Mouse (Mus musculus) intestine, embryonic 16.5 days (tissue): ENCODE results near the gene Wfdc1. TPM values are rescaled to one million over a fixed set of nuclear protein-coding genes. Genes with fewer than 3 reads are reported as not detected.

Experiments used
- ATAC-seq: fragments of 200-750 bp; cut with Nextera tagmentation; 2 replicates; pipeline ENCODE4 v1.8.0; 2017; ENCODE audit warnings: moderate TSS enrichment, moderate library complexity
- H3K27ac ChIP-seq: fragments of 300-500 bp; sonication (generic); 2 replicates; pipeline ENCODE4 v1.5.1; 2014; ENCODE audit warnings: mild to moderate bottlenecking, low read length
- H3K27me3 ChIP-seq: fragments of 300-500 bp; sonication (generic); replicated peaks from 2 replicates; pipeline ENCODE4 v1.6.1; 2014; ENCODE audit warnings: low read length, control low read depth, mixed read lengths; ENCODE audit not compliant: control insufficient read depth, insufficient read depth
- H3K36me3 ChIP-seq: fragments of 300-500 bp; sonication (generic); 2 replicates; pipeline ENCODE4 v1.6.1; 2014; ENCODE audit warnings: low read length, control low read depth; ENCODE audit not compliant: control insufficient read depth, insufficient read depth
- H3K4me1 ChIP-seq: fragments of 300-500 bp; sonication (generic); 2 replicates; pipeline ENCODE4 v1.6.1; 2014; ENCODE audit warnings: low read length, control low read depth, mixed read lengths; ENCODE audit not compliant: control insufficient read depth, insufficient read depth
- H3K4me2 ChIP-seq: fragments of 300-500 bp; sonication (generic); 2 replicates; pipeline ENCODE4 v1.6.1; 2014; ENCODE audit warnings: low read depth, low read length, control low read depth
- H3K4me3 ChIP-seq: fragments of 300-500 bp; sonication (generic); 2 replicates; pipeline ENCODE4 v1.5.1; 2014; ENCODE audit warnings: mild to moderate bottlenecking, low read length
- H3K9ac ChIP-seq: fragments of 300-500 bp; sonication (generic); 2 replicates; pipeline ENCODE4 v1.6.1; 2014; ENCODE audit warnings: low read depth, low read length
- H3K9me3 ChIP-seq: fragments of 300-500 bp; sonication (generic); 2 replicates; pipeline ENCODE4 v1.6.1; 2016; ENCODE audit warnings: low read length, control low read depth; ENCODE audit not compliant: control insufficient read depth
- WGBS: fragments of 180-500 bp; shearing (Covaris S2); extraction: QIAGEN DNeasy Blood & Tissue Kit; methylation state at CpG from one replicate; pipeline ENCODE4 v1.1.7; 2014; 5-methylcytosine and 5-hydroxymethylcytosine counted together
- polyA plus RNA-seq: library from polyadenylated mRNA; unstranded; fragments of >200 nt; fragmentation: Nextera tagmentation; extraction: Ambion mirVana; gene quantifications from 2 replicates; pipeline ENCODE4 v1.2.1, GENCODE M21; 2015

The Wfdc1 gene
- polyA plus RNA-seq, 1 experiment from 2014 or later: 4.6 TPM

DNA sequence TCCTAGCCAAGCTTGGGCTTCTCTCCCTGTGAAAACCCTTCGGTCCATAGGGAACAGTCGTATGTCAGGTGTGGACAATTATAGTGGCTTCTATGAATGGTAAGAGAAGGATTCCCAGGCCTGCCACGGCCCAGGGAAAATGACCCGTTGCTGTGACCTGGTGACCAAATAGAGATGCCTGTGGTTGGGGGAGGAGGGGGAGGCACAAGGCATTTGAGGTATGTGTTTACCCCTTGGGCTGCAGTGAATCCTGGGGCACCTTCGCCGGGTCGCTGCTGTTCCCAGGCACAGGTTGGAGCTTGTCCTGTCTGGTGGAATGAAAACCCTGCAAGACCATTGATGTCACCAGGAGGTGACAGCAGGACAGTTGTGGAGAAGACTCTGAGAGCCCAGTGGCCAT, 28.5 kb downstream of the Wfdc1 start:
- no peak overlapping the region for H3K4me3 ChIP-seq
- no peaks in the 10 kb centered on the region for H3K9me3 ChIP-seq
- no peaks in the 10 kb centered on the region for H3K36me3 ChIP-seq
- ATAC-seq: no peak
- 63% methylated on average over 7 of the region's 7 CpGs for WGBS
- H3K27me3 ChIP-seq: peaks cover 4% of the 10 kb centered on the region; the same call in 1 of the 2 replicates
- no peak overlapping the region for H3K4me2 ChIP-seq
- no peak overlapping the region for H3K9ac ChIP-seq
- no peak overlapping the region for H3K27ac ChIP-seq
- 0 out of 2 replicates have a peak, but pooled peaks cover 7% of the 10 kb centered on the region for H3K4me1 ChIP-seq

- Histone ChIP-seq H3K4me1 (peaks cover 7% of the 10 kb centered on the region; the same call in 1 of the 2 replicates), H3K36me3 (no peaks in the 10 kb centered on the region), H3K4me3 (no peak overlapping the region), H3K9me3 (no peaks in the 10 kb centered on the region), H3K27ac (no peak overlapping the region), H3K9ac (no peak overlapping the region), H3K4me2 (no peak overlapping the region), H3K27me3 (peaks cover 7% of the 10 kb centered on the region)
- WGBS: 88% methylated on average over 2 of the region's 2 CpGs
- ATAC-seq: no peak
These were observed 31.0 kb downstream of the Wfdc1 start for GRCm38 (mm10) chr8:119697163-119697562.

DNA sequence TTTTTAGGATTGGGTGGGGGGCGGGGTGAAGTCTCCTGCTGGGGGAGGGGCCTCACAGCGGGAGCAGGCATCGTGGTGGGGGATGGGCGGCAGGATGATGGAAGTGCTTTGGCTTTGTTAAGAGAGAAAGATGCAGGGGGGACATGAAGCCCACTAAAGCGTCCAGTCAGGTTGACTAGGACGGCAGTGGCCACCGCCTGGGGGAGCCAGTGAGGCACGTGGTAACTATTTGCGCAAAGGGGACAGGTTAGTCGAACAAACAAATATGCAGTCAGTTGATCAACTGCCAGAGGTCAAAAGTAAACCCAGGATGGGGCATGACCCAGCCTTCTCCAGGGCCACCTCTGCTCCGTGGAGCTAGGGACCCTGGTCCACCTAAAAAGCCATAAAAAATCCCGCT, 32.8 kb downstream of the Wfdc1 start:
- ATAC-seq: peak; percentile 29
- peak overlapping the region; percentile 53 for H3K9ac ChIP-seq
- no peaks in the 10 kb centered on the region for H3K36me3 ChIP-seq
- H3K9me3 ChIP-seq: no peaks in the 10 kb centered on the region
- H3K4me3 ChIP-seq: peak overlapping the region; percentile 42
- no peak overlapping the region for H3K27ac ChIP-seq
- peak overlapping the region; percentile 59 for H3K4me2 ChIP-seq
- H3K4me1 ChIP-seq: peaks cover 7% of the 10 kb centered on the region; the same call in 1 of the 2 replicates
- WGBS: 3% methylated on average over 12 of the region's 12 CpGs
- peaks cover 7% of the 10 kb centered on the region for H3K27me3 ChIP-seq

DNA sequence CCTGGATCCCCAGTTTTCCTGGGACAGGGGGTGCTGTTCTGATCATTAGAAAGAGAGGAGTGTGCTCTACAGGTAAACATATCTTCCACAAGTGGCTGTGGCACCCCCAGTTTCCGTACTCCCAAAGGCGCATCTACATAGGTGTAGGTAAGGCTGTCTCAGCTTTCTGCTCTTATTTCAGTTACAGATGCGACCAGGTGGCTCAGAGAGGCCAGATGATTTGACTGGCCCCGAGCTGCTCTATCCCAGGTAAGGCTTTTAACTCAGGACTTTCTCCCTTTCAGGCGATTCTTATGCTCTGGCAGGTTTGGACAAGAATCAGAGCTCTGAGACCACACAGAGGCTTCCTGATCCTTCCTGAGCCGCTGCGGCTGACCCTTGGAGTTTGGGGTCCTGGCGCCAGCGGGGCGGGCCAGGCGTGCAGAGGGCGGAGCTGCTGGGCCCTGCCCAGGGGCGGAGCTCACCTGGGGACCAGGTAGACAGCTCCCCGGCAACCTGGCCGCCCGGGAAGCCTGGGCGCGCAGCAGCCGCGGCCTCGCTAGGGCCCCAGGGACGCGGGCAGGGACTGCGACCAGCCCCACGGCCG, 33.5 kb downstream of the Wfdc1 start, which contains the start of gene Atp2c2:
TSS of gene Atp2c2 (plus strand) at position 461 of the 586 bp plus-strand sequence.
- 6% methylated on average over 26 of the region's 26 CpGs for WGBS

DNA sequence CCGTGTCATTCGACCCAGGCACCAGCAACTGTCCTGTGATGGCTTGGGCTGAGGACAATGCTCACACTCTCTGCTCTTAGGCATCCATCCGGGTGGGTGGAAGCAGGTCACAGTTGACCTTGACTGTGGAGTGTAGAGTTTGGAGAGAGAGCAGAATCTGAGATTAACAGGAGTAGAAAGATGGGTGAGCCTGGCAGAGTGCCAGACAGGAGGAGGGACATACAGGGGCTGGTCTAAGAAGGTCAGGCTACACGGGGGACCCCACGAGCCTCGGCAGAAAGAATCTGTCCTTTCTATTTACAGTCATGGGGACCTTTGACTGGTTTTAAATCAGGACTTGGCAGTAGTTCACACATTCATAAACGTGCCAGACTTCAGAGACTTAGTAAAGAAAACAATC, 36.8 kb downstream of the Wfdc1 start:
- H3K4me3 ChIP-seq: no peak overlapping the region
- no peak overlapping the region for H3K4me2 ChIP-seq
- H3K9ac ChIP-seq: no peak overlapping the region
- no peak for ATAC-seq
- H3K27ac ChIP-seq: no peak overlapping the region
- H3K36me3 ChIP-seq: no peaks in the 10 kb centered on the region
- no peaks in the 10 kb centered on the region for H3K9me3 ChIP-seq
- H3K27me3 ChIP-seq: peaks cover 7% of the 10 kb centered on the region
- peaks cover 9% of the 10 kb centered on the region; the same call in 1 of the 2 replicates for H3K4me1 ChIP-seq
- 41% methylated on average over 7 of the region's 7 CpGs for WGBS

More for the DNA sequence above, 33.5 kb downstream of the Wfdc1 start, which contains the start of gene Atp2c2:
- Histone ChIP-seq H3K9me3 (no peaks in the 10 kb centered on the region), H3K4me2 (peak within 1 kb of the TSS; percentile 59), H3K9ac (peak within 1 kb of the TSS; percentile 53), H3K27ac (0 out of 2 replicates have a peak within 1 kb of the TSS, but pooled peaks have one; percentile 8), H3K4me1 (peaks cover 7% of the 10 kb centered on the region; the same call in 1 of the 2 replicates), H3K36me3 (no peaks in the 10 kb centered on the region), H3K4me3 (peak within 1 kb of the TSS; percentile 42), H3K27me3 (peaks cover 7% of the 10 kb centered on the region)
- ATAC-seq: peak; percentile 91

- H3K9ac ChIP-seq: no peak overlapping the region
- no peak for ATAC-seq
These were observed 41.0 kb downstream of the Wfdc1 start for GRCm38 (mm10) chr8:119707146-119707545.

GRCm38 (mm10) chr8:119708471-119708870, 42.3 kb downstream of the Wfdc1 start:
- Histone ChIP-seq H3K9ac (no peak overlapping the region), H3K4me1 (peaks cover 9% of the 10 kb centered on the region; the same call in 1 of the 2 replicates), H3K27me3 (no peaks in the 10 kb centered on the region), H3K4me3 (no peak overlapping the region), H3K27ac (no peak overlapping the region), H3K36me3 (no peaks in the 10 kb centered on the region), H3K4me2 (no peak overlapping the region), H3K9me3 (no peaks in the 10 kb centered on the region)
- no peak for ATAC-seq
- 91% methylated on average over 8 of the region's 8 CpGs for WGBS

More at GRCm38 (mm10) chr8:119707146-119707545, 41.0 kb downstream of the Wfdc1 start:
- Histone ChIP-seq H3K27ac (no peak overlapping the region), H3K4me1 (peaks cover 9% of the 10 kb centered on the region), H3K4me3 (no peak overlapping the region), H3K27me3 (no peaks in the 10 kb centered on the region), H3K4me2 (no peak overlapping the region), H3K36me3 (no peaks in the 10 kb centered on the region), H3K9me3 (no peaks in the 10 kb centered on the region)
- 87% methylated on average over 9 of the region's 9 CpGs for WGBS

- no peak overlapping the region for H3K4me2 ChIP-seq
- ATAC-seq: peak; percentile 43
- H3K4me1 ChIP-seq: peaks cover 9% of the 10 kb centered on the region; the same call in 1 of the 2 replicates
- WGBS: 61% methylated on average over 14 of the region's 14 CpGs
- H3K27me3 ChIP-seq: no peaks in the 10 kb centered on the region
- no peak overlapping the region for H3K9ac ChIP-seq
- no peak overlapping the region for H3K4me3 ChIP-seq
- no peaks in the 10 kb centered on the region for H3K36me3 ChIP-seq
- H3K27ac ChIP-seq: 0 out of 2 replicates have a peak overlapping the region, but pooled peaks have one; percentile 12
- no peaks in the 10 kb centered on the region for H3K9me3 ChIP-seq
These were observed 42.9 kb downstream of the Wfdc1 start for GRCm38 (mm10) chr8:119708878-119709702.

DNA sequence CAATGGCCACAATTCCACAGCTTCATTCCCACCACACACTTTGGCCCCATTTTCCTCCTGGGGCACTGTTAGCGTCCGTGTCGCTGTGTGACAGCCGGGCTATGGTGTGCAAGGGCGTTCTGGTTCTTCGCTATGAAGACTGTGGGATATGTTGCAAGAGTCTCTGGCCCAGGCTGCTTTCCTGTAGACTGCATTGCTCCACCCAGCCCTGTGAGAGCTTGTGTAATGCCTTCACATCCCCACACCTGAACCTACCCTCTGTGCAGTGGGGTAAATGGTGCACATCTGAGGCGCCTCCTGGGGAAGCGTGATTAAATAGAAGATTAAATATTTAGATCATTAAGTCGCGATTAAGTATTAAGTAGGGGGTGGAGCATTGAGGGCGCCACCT, 43.5 kb downstream of the Wfdc1 start:
- no peaks in the 10 kb centered on the region for H3K27me3 ChIP-seq
- no peak overlapping the region for H3K4me2 ChIP-seq
- H3K27ac ChIP-seq: 0 out of 2 replicates have a peak overlapping the region, but pooled peaks have one; percentile 12
- H3K4me3 ChIP-seq: no peak overlapping the region
- H3K9me3 ChIP-seq: no peaks in the 10 kb centered on the region
- peaks cover 11% of the 10 kb centered on the region for H3K4me1 ChIP-seq
- no peak overlapping the region for H3K9ac ChIP-seq
- WGBS: 75% methylated on average over 11 of the region's 11 CpGs
- ATAC-seq: peak; percentile 41
- H3K36me3 ChIP-seq: no peaks in the 10 kb centered on the region
